Mouse (Mus musculus) liver, embryonic 14.5 days (tissue): Measurements from ENCODE around the gene Helz2. TPM values are rescaled to one million over a fixed set of nuclear protein-coding genes. Genes with fewer than 3 reads are reported as not detected.

Experiments used
- ATAC-seq: fragments of 200-750 bp; cut with Nextera tagmentation; 2 replicates; pipeline ENCODE4 v1.8.0; 2017; ENCODE audit warnings: moderate number of reproducible peaks, mild to moderate bottlenecking, moderate library complexity; ENCODE audit not compliant: insufficient read depth
- DNase-seq, 3 experiments: peaks; one replicate each; pipeline ENCODE4 v3.0.0-alpha.2; 2012 to 2013; ENCODE audit warnings: low read depth in 3 of 3, low spot score in 3 of 3
- H3K27ac ChIP-seq: fragments of 300-500 bp; sonication (generic); 2 replicates; pipeline ENCODE4 v1.5.1; 2014; ENCODE audit warnings: moderate library complexity, mild to moderate bottlenecking, control low read depth, inconsistent platforms
- H3K27me3 ChIP-seq: fragments of 300-500 bp; sonication (generic); 2 replicates; pipeline ENCODE4 v1.6.1; 2014; ENCODE audit warnings: mild to moderate bottlenecking, low read length, moderate library complexity; ENCODE audit not compliant: control insufficient read depth, insufficient read depth
- H3K36me3 ChIP-seq: fragments of 300-500 bp; sonication (generic); replicated peaks from 2 replicates; pipeline ENCODE4 v1.6.1; 2014; ENCODE audit warnings: low read depth; ENCODE audit not compliant: control insufficient read depth, insufficient read depth
- H3K4me1 ChIP-seq, 2 experiments: fragments of 200-500 bp in 1 of 2; fragments of 300-500 bp in 1 of 2; sonication (generic) in 1 of 2; replicated peaks; 2 replicates each; pipeline ENCODE4 v1.6.1; 2012 to 2014; ENCODE audit warnings: antibody characterized with exemption in 1 of 2, inconsistent platforms in 1 of 2, low read length in 1 of 2; ENCODE audit not compliant: control insufficient read depth in 2 of 2, insufficient read depth in 2 of 2
- H3K4me2 ChIP-seq: fragments of 300-500 bp; sonication (generic); 2 replicates; pipeline ENCODE4 v1.6.1; 2014; ENCODE audit warnings: low read depth, mild to moderate bottlenecking, control low read depth, moderate library complexity
- H3K4me3 ChIP-seq, 2 experiments: fragments of 200-500 bp in 1 of 2; fragments of 300-500 bp in 1 of 2; sonication (generic) in 1 of 2; 2 replicates each; pipeline ENCODE4 v1.5.1; 2012 to 2014; ENCODE audit warnings: low read depth in 2 of 2, low read length in 2 of 2, mild to moderate bottlenecking in 2 of 2, control low read depth in 1 of 2, inconsistent platforms in 1 of 2, moderate library complexity in 1 of 2; ENCODE audit not compliant: insufficient read depth in 1 of 2
- H3K9ac ChIP-seq: fragments of 300-500 bp; sonication (generic); replicated peaks from 2 replicates; pipeline ENCODE4 v1.6.1; 2014; ENCODE audit warnings: mild to moderate bottlenecking, control low read depth, moderate library complexity
- H3K9me3 ChIP-seq: fragments of 300-500 bp; sonication (generic); 2 replicates; pipeline ENCODE4 v1.6.1; 2016; ENCODE audit warnings: low read length, mixed read lengths; ENCODE audit not compliant: control insufficient read depth
- CTCF ChIP-seq: IDR thresholded peaks from 2 replicates; pipeline ENCODE4 v1.5.1; 2016; ENCODE audit warnings: antibody characterized with exemption, low read depth, control low read depth
- EP300 ChIP-seq: IDR thresholded peaks from 2 replicates; pipeline ENCODE4 v1.6.1; 2016; ENCODE audit warnings: antibody characterized with exemption, low read depth
- WGBS: fragments of 180-500 bp; shearing (Covaris S2); extraction: QIAGEN DNeasy Blood & Tissue Kit; methylation state at CpG from one replicate; pipeline ENCODE4 v1.1.7; 2014; ENCODE audit not compliant: insufficient replicate concordance; 5-methylcytosine and 5-hydroxymethylcytosine counted together
- polyA plus RNA-seq, 2 experiments: library from polyadenylated mRNA; depleted of rRNA in 1 of 2; stranded (reverse) in 1 of 2; unstranded in 1 of 2; fragments of >200 nt; fragmentation: Nextera tagmentation in 1 of 2; extraction: Ambion mirVana in 1 of 2; gene quantifications; 2 replicates each; pipeline versions ENCODE4 v1.2.1 to v1.2.3; 2012 to 2014

Helz2 gene
- polyA plus RNA-seq, 2 experiments = 1.6 to 4.6 TPM

DNA sequence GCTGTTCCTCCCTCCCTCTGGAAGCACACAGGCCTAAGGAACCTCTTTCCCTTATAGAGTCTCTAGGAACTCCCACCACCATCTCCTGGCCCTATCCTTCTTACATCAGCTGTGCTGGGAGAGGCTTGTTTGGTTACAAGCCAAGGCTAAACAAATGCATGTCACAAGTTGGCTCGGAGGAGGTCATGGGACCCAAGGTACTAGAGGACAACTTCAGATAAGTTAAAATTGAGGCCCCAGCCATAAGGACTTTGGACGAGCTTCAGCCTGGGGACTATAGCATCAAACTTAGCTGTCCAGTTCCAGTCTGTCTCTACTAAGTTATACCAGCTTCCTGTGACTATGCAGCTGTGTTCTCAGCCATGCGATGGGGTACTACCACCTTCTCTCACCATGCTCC is 14.7 kb downstream of the Helz2 start:
- H3K4me1 ChIP-seq = 0 out of 4 replicates have a peak, but pooled peaks cover 0 to 1% of the 10 kb centered on the region in 2 experiments
- no peak overlapping the region for H3K4me2 ChIP-seq
- 69% methylated on average over 3 of the region's 3 CpGs for WGBS
- no peak for ATAC-seq
- no peak overlapping the region for H3K27ac ChIP-seq
- H3K9ac ChIP-seq = no peak overlapping the region
- H3K27me3 ChIP-seq = no peaks in the 10 kb centered on the region
- H3K9me3 ChIP-seq = no peaks in the 10 kb centered on the region
- no peak for DNase-seq
- H3K4me3 ChIP-seq = no peak overlapping the region
- H3K36me3 ChIP-seq = no peaks in the 10 kb centered on the region; the same call in 1 of the 2 replicates
- TF ChIP-seq CTCF = no peak
- no peak for TF ChIP-seq EP300

DNA sequence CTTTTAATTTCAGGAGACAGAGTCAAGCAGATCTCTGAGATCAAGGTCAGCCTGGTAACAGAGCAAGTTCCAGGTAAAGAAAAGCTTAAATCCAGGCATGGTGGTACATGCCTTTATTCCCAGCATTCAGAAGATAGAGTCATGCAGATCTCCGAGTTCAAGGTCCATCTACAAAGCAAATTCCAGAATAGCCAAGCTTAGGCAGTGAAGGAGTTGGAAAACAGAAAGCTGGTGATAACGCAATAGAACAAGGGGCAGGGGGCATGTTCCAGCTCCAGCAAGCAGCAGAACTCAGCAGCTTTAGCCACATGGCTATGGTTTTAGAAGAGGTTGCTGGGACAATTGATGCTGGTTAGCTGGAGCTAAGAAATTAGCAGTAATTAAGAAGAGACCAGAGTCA is 16.8 kb downstream of the Helz2 start:
- Histone ChIP-seq H3K4me1 (peaks cover 0 to 4% of the 10 kb centered on the region in 2 experiments; a peak in 2 of 4 replicates), H3K27ac (no peak overlapping the region), H3K27me3 (peaks cover 1% of the 10 kb centered on the region), H3K36me3 (no peaks in the 10 kb centered on the region; the same call in 1 of the 2 replicates), H3K9ac (no peak overlapping the region), H3K4me2 (no peak overlapping the region), H3K9me3 (no peaks in the 10 kb centered on the region), H3K4me3 (no peak overlapping the region)
- ATAC-seq (no peak), DNase-seq (no peak)
- TF ChIP-seq EP300 (no peak), CTCF (no peak)
- 67% methylated on average over 2 of the region's 2 CpGs for WGBS

DNA sequence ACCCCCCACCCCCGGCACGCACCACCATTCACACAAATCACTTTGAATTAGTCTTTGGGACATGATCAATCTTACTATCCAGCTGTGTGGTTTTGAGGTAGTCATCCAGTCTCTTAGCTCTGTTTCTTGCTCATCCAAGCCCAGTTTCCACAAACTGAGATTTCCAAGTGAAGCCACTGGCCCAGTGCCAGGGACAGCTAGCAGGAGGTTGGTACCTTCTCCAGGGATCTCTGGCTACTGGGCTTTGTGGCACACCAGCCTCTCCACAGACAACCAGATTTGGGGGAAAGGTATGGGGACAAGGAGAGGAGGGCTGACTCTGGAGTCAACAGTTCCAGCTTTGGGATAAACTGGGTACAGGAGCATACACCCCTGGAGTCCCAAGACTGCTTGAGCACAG is 21.5 kb downstream of the Helz2 start:
- Histone ChIP-seq H3K9me3 (no peaks in the 10 kb centered on the region), H3K36me3 (no peaks in the 10 kb centered on the region), H3K27me3 (peaks cover 6% of the 10 kb centered on the region), H3K4me2 (peak overlapping the region; percentile 49), H3K27ac (no peak overlapping the region), H3K4me1 (peaks cover 6 to 15% of the 10 kb centered on the region in 2 experiments), H3K4me3 (no peak overlapping the region), H3K9ac (no peak overlapping the region)
- WGBS = 15% methylated on average over 2 of the region's 2 CpGs
- TF ChIP-seq CTCF (no peak), EP300 (no peak)
- no peak for ATAC-seq
- no peak for DNase-seq

DNA sequence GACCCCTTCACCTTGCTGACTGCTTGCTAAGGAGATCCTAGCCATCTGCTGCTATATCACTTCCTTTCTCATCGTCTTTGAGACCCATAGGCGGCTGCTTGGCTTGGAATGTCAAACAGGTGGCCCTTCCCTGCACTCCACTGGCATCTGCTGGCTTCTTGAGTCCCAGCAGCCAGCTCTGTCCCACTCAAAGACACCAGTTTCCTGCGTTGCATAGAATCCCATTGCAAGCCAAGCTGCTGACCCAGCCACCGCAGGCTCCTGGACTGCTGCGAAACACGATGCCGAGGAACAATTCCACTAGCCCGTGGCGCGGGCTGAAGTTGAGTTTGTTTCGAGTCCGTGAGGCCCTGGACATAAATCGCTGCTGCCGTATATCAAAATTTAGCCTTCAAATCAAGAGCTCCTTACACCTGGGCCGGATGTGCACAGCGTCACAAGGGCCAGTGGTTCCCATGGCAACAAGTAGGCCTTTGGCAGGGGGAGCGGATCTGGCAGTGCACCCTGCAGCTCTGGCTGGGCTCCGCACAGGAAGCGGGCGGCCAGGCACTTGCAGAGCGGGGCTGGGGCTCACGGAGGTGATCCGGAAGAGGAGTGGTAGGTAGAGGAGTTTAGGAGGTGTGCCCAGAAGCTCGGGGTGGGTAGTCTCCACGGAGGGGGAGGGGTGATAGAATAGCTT is 22.1 kb downstream of the Helz2 start, which contains the start of gene Fndc11:
Gene Fndc11, plus strand, starts transcription at position 476 of the 679 bp plus-strand sequence.
- Histone ChIP-seq H3K36me3 (no peaks in the 10 kb centered on the region), H3K4me2 (peak within 1 kb of the TSS; percentile 49), H3K9ac (no peak within 1 kb of the TSS; the same call in 1 of the 2 replicates), H3K27me3 (peaks cover 6% of the 10 kb centered on the region), H3K4me3 (peak within 1 kb of the TSS; percentile 13 to 16; a peak in 2 of 4 replicates), H3K9me3 (no peaks in the 10 kb centered on the region), H3K4me1 (peaks cover 6 to 16% of the 10 kb centered on the region in 2 experiments), H3K27ac (no peak within 1 kb of the TSS)
- DNase-seq (no peak), ATAC-seq (peak; percentile 55)
- TF ChIP-seq EP300 = no peak
- TF ChIP-seq CTCF = peak; percentile 20; the same call in 1 of the 2 replicates
- 5% methylated on average over 25 of the region's 25 CpGs for WGBS

DNA sequence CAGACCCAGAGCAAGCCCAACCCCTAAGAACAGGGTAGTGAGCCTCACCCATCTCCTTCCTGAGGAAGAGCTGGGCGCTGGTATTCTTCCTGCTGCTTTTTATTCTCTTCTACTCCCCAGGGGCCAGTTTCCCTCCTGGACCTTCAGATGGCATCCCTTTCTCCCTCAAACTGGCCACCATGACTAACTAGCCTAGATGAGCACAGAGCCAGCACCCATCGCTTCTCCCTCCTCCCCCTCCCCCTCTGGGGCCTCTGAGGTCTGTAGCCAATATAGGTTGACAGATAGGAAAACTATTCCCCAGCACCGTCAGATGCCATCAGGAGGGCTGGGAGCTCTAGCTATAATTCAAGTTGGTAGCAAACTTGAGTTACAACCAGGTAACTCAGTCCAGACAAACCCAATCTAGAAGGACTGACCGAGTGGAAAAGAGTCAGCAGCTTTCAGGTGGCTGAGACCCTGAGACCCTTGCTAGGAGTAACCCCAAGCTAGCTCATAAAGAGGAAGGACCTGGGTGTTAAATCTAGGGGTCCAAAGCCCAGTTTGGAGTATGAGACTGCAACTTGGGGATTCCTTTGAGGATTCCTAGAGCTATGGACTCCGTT is 22.8 kb downstream of the Helz2 start:
- Histone ChIP-seq H3K4me3 (no peak overlapping the region), H3K9me3 (no peaks in the 10 kb centered on the region), H3K4me1 (peaks cover 6 to 16% of the 10 kb centered on the region in 2 experiments), H3K36me3 (no peaks in the 10 kb centered on the region), H3K27me3 (peaks cover 11% of the 10 kb centered on the region), H3K27ac (no peak overlapping the region), H3K4me2 (no peak overlapping the region), H3K9ac (no peak overlapping the region)
- WGBS = 31% methylated on average over 5 of the region's 5 CpGs
- DNase-seq = no peak
- TF ChIP-seq CTCF (no peak), EP300 (no peak)
- ATAC-seq = no peak
